Mouse (Mus musculus) heart, embryonic 14.5 days (tissue): Measurements from ENCODE around the gene Tmem132c. TPM values are rescaled to one million over a fixed set of nuclear protein-coding genes. Genes with fewer than 3 reads are reported as not detected.
A peak's percentile ranks its signal among the peaks of the same experiment; 100 is the strongest.

Source experiments
- ATAC-seq: fragments of 200-750 bp; cut with Nextera tagmentation; 2 replicates; pipeline ENCODE4 v1.8.0; 2017; ENCODE audit warnings: low read depth, moderate TSS enrichment; ENCODE audit not compliant: insufficient number of reproducible peaks, insufficient read depth, low FRiP score
- H3K27ac ChIP-seq, 2 experiments: fragments of 200-500 bp in 1 of 2; fragments of 300-500 bp in 1 of 2; sonication (generic) in 1 of 2; replicated peaks in 1 of 2; 2 replicates each; pipeline ENCODE4 v1.5.1; 2012 to 2014; ENCODE audit warnings: low read depth in 2 of 2, low read length in 2 of 2, control low read depth in 1 of 2, mild to moderate bottlenecking in 1 of 2, mixed read lengths in 1 of 2; ENCODE audit not compliant: control insufficient read depth in 1 of 2, insufficient read depth in 1 of 2
- H3K27me3 ChIP-seq: fragments of 300-500 bp; sonication (generic); 2 replicates; pipeline ENCODE4 v1.6.1; 2014; ENCODE audit warnings: mild to moderate bottlenecking, low read length, control low read depth; ENCODE audit not compliant: control insufficient read depth, insufficient read depth
- H3K36me3 ChIP-seq: fragments of 300-500 bp; sonication (generic); 2 replicates; pipeline ENCODE4 v1.6.1; 2014; ENCODE audit warnings: mild to moderate bottlenecking, control low read depth, low read length, mixed read lengths; ENCODE audit not compliant: control insufficient read depth, insufficient read depth
- H3K4me1 ChIP-seq, 2 experiments: fragments of 200-500 bp in 1 of 2; fragments of 300-500 bp in 1 of 2; sonication (generic) in 1 of 2; 2 replicates each; pipeline ENCODE4 v1.6.1; 2012 to 2014; ENCODE audit warnings: low read length in 2 of 2, control low read depth in 1 of 2, mixed read lengths in 1 of 2; ENCODE audit not compliant: control insufficient read depth in 2 of 2, insufficient read depth in 2 of 2
- H3K4me2 ChIP-seq: fragments of 300-500 bp; sonication (generic); 2 replicates; pipeline ENCODE4 v1.6.1; 2014; ENCODE audit warnings: mild to moderate bottlenecking, low read length
- H3K4me3 ChIP-seq, 2 experiments: fragments of 200-500 bp in 1 of 2; fragments of 300-500 bp in 1 of 2; sonication (generic) in 1 of 2; 2 replicates each; pipeline ENCODE4 v1.5.1; 2012 to 2014; ENCODE audit warnings: low read length in 2 of 2, mild to moderate bottlenecking in 2 of 2, control low read depth in 1 of 2, low read depth in 1 of 2, moderate library complexity in 1 of 2; ENCODE audit not compliant: control insufficient read depth in 1 of 2, insufficient read depth in 1 of 2
- H3K9ac ChIP-seq: fragments of 300-500 bp; sonication (generic); 2 replicates; pipeline ENCODE4 v1.6.1; 2014; ENCODE audit warnings: mild to moderate bottlenecking, low read length
- H3K9me3 ChIP-seq: fragments of 300-500 bp; sonication (generic); 2 replicates; pipeline ENCODE4 v1.6.1; 2016; ENCODE audit warnings: low read length, control low read depth; ENCODE audit not compliant: control insufficient read depth
- WGBS: fragments of 180-500 bp; shearing (Covaris S2); extraction: QIAGEN DNeasy Blood & Tissue Kit; methylation state at CpG from one replicate; pipeline ENCODE4 v1.1.7; 2014; 5-methylcytosine and 5-hydroxymethylcytosine counted together
- polyA plus RNA-seq: library from polyadenylated mRNA; unstranded; fragments of >200 nt; fragmentation: Nextera tagmentation; extraction: Ambion mirVana; gene quantifications from 2 replicates; pipeline ENCODE4 v1.2.1, GENCODE M21; 2014

Gene Tmem132c
- polyA plus RNA-seq, 1 experiment from 2014 or later: 1.1 TPM

GRCm38 (mm10) chr5:127487190-127487589, 245.6 kb downstream of the Tmem132c start:
- H3K4me3 ChIP-seq: no peak overlapping the region
- 0 out of 2 replicates have a peak, but pooled peaks cover 4% of the 10 kb centered on the region for H3K9me3 ChIP-seq
- peaks cover 0 to 2% of the 10 kb centered on the region in 2 experiments; a peak in 1 of 4 replicates for H3K4me1 ChIP-seq
- no peak for ATAC-seq
- 77% methylated on average over 6 of the region's 6 CpGs for WGBS
- H3K27me3 ChIP-seq: no peaks in the 10 kb centered on the region
- H3K27ac ChIP-seq: no peak overlapping the region
- H3K36me3 ChIP-seq: no peaks in the 10 kb centered on the region
- no peak overlapping the region for H3K9ac ChIP-seq
- H3K4me2 ChIP-seq: no peak overlapping the region

DNA sequence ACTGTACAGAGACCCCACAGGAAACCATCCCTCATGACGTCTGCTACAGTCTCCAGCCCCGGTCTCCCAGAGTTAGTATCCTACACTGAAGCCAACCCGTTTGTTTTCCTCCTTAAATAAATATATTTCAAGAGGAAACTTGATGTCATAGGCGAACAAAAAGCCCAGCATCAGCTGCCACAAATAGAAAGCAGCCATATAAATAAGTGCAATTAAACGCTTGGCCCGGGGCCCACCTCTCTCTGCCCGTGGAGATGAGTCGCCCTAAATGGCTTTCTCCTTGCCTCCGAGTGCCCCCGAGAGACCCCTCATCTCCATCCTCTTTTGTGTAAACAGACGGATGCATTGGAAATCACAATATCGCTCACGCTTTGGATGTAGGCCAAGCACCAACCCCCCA, 247.1 kb downstream of the Tmem132c start:
- Histone ChIP-seq H3K4me1 (peaks cover 0 to 2% of the 10 kb centered on the region in 2 experiments; a peak in 1 of 4 replicates), H3K9ac (no peak overlapping the region), H3K9me3 (0 out of 2 replicates have a peak, but pooled peaks cover 4% of the 10 kb centered on the region), H3K4me2 (no peak overlapping the region), H3K4me3 (no peak overlapping the region), H3K36me3 (no peaks in the 10 kb centered on the region), H3K27me3 (no peaks in the 10 kb centered on the region), H3K27ac (no peak overlapping the region)
- 75% methylated on average over 13 of the region's 13 CpGs for WGBS
- ATAC-seq: no peak

DNA sequence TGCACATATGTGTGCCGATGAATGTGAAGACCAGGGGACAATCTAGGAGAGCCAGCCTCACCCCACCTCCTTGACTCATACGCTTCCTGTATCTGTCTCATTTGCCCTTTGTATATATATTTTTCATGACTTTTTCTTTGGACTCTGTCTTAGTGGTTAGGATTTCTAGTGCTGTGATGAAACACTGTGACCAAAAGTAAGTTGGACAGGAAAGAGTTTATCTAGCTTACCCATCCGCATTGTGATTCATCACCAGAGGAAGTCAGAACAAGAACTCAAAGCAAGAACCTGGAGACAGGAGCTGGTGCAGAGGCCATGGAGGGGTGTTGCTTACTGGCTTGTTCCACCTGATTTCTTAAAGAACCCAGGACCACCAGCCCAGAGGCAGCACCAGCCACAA, 250.1 kb downstream of the Tmem132c start:
- no peak for ATAC-seq
- Histone ChIP-seq H3K4me3 (no peak overlapping the region), H3K9me3 (0 out of 2 replicates have a peak, but pooled peaks cover 4% of the 10 kb centered on the region), H3K4me2 (no peak overlapping the region), H3K27me3 (no peaks in the 10 kb centered on the region), H3K27ac (no peak overlapping the region), H3K4me1 (no peaks in the 10 kb centered on the region), H3K9ac (no peak overlapping the region), H3K36me3 (no peaks in the 10 kb centered on the region)
- 78% methylated on average over 3 of the region's 3 CpGs for WGBS

- H3K27ac ChIP-seq: no peak overlapping the region
- no peak for ATAC-seq
- no peak overlapping the region for H3K9ac ChIP-seq
- no peaks in the 10 kb centered on the region for H3K9me3 ChIP-seq
- H3K4me3 ChIP-seq: no peak overlapping the region
- no peaks in the 10 kb centered on the region for H3K27me3 ChIP-seq
- H3K36me3 ChIP-seq: no peaks in the 10 kb centered on the region
- H3K4me1 ChIP-seq: no peaks in the 10 kb centered on the region
- 51% methylated on average over 7 of the region's 7 CpGs for WGBS
- no peak overlapping the region for H3K4me2 ChIP-seq
These were observed 255.3 kb downstream of the Tmem132c start for GRCm38 (mm10) chr5:127496895-127497294.

DNA sequence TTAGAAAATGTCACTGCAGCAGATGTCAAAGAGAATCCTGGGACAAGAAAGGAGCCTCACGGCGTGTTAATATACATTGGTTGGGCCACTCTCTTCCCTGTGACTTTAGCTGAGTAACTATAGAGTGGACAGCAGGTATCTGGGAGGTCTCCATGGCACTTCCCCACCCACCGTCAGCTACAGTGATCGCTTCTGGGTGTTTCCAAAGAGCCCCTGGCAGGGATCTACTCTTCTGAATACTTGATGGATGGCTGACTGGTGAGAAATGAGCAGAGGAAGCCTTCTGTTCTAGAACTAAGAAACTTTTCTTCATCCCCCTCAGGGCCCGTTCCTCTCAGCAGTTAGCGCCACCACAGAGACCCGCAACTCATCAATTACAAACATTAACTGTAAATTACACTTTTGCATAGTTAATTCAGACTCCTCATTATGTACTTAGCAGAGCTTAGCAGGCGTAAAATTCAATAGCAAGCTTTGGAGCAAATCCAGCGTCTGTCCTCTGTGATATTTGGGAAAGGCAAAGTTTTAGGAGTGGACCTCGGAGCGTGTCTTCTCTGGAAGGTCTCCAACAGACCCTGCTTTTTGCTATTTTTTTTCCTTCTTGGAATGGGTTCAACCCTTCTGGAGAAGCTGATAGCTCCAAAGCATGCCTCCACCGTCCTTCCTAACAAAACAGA, 257.7 kb downstream of the Tmem132c start:
- Histone ChIP-seq H3K27ac (no peak overlapping the region), H3K4me2 (no peak overlapping the region), H3K9ac (no peak overlapping the region), H3K27me3 (no peaks in the 10 kb centered on the region), H3K4me1 (no peaks in the 10 kb centered on the region), H3K4me3 (no peak overlapping the region), H3K36me3 (no peaks in the 10 kb centered on the region), H3K9me3 (0 out of 2 replicates have a peak, but pooled peaks cover 2% of the 10 kb centered on the region)
- ATAC-seq: no peak
- 72% methylated on average over 12 of the region's 12 CpGs for WGBS

DNA sequence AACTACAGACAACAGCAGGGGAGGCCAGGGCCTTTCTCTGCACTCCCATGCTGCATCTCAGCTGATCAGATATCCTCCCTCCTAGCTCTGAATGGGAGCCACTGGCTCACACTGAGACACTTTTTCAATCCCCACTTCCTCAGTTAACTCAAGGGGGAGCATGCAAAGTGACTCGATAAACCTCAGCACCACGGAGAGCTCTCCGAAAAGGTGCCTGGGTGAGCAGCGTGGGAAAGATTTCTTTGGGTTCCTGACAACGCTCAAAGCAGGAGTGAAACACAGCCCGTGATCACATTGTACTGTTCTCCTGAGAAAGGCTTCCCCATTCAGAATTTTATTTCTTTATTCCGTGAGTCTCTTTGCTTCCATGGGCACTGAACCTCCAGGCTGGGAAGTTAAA, 261.2 kb downstream of the Tmem132c start:
- Histone ChIP-seq H3K4me1 (no peaks in the 10 kb centered on the region), H3K27me3 (no peaks in the 10 kb centered on the region), H3K4me2 (no peak overlapping the region), H3K36me3 (no peaks in the 10 kb centered on the region), H3K4me3 (no peak overlapping the region), H3K27ac (no peak overlapping the region), H3K9me3 (0 out of 2 replicates have a peak, but pooled peaks cover 2% of the 10 kb centered on the region), H3K9ac (no peak overlapping the region)
- ATAC-seq: no peak
- WGBS: 22% methylated on average over 7 of the region's 7 CpGs

DNA sequence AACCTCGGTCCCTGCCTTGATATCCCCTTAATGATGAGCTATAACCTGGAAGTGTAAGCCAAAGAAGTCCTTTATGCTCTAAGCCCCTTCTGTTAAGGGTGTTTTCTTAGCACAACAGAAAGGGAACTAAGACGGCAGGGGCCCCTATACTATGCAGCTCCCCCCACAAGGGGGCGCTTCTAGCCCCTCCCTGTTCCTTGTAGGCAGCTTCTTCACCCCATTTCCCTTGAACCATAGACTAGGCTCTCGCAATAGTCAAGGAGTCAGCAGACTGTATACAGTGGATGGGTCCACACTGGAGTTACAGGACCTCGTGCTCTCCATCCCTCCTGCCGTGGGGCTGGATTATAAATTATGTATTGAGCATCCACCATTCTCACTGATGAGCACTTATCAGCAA, 264.1 kb downstream of the Tmem132c start:
- H3K27me3 ChIP-seq: no peaks in the 10 kb centered on the region
- no peaks in the 10 kb centered on the region for H3K36me3 ChIP-seq
- H3K4me3 ChIP-seq: no peak overlapping the region
- no peak overlapping the region for H3K4me2 ChIP-seq
- no peak overlapping the region for H3K27ac ChIP-seq
- 0 out of 2 replicates have a peak, but pooled peaks have one; percentile 15 for ATAC-seq
- no peaks in the 10 kb centered on the region for H3K4me1 ChIP-seq
- H3K9me3 ChIP-seq: 0 out of 2 replicates have a peak, but pooled peaks cover 2% of the 10 kb centered on the region
- 74% methylated on average over 6 of the region's 6 CpGs for WGBS
- H3K9ac ChIP-seq: no peak overlapping the region

- 71% methylated on average over 6 of the region's 6 CpGs for WGBS
- no peak overlapping the region for H3K4me3 ChIP-seq
- H3K9ac ChIP-seq: no peak overlapping the region
- H3K36me3 ChIP-seq: no peaks in the 10 kb centered on the region
- H3K4me2 ChIP-seq: no peak overlapping the region
- H3K27ac ChIP-seq: no peak overlapping the region
- H3K4me1 ChIP-seq: no peaks in the 10 kb centered on the region
- no peaks in the 10 kb centered on the region for H3K27me3 ChIP-seq
- H3K9me3 ChIP-seq: no peaks in the 10 kb centered on the region
- no peak for ATAC-seq
These were observed 270.0 kb downstream of the Tmem132c start for GRCm38 (mm10) chr5:127511653-127512052.
